Mouse (Mus musculus) gastrocnemius, postnatal 25 days (tissue): ENCODE results near the gene 1700028J19Rik. TPM values are rescaled to one million over a fixed set of nuclear protein-coding genes. Genes with fewer than 3 reads are reported as not detected.
"Not testable (repeated sequence)": the region's sequence is repeated elsewhere in the genome, so short reads cannot be mapped to it uniquely, and the experiment has no call there.

Source experiments
- DNase-seq: peaks from one replicate; pipeline ENCODE4 v3.0.0; 2022
- total RNA-seq, 2 experiments: library from RNA; stranded (reverse); gene quantifications; 1 replicate in 1 of 2; 2 replicates in 1 of 2; pipeline ENCODE4 v1.2.3; 2021

Gene 1700028J19Rik
- total RNA-seq, 2 experiments from 2014 or later: 0.36 to 0.43 TPM

- not testable (repeated sequence) for DNase-seq
Measured at GRCm38 (mm10) chr7:44250732-44251275, 4.3 kb upstream of the 1700028J19Rik start.

GRCm38 (mm10) chr7:44249248-44249647 is 2.8 kb upstream of the 1700028J19Rik start:
- no peak for DNase-seq

GRCm38 (mm10) chr7:44247971-44248370 is 1.5 kb upstream of the 1700028J19Rik start:
- no peak for DNase-seq

DNA sequence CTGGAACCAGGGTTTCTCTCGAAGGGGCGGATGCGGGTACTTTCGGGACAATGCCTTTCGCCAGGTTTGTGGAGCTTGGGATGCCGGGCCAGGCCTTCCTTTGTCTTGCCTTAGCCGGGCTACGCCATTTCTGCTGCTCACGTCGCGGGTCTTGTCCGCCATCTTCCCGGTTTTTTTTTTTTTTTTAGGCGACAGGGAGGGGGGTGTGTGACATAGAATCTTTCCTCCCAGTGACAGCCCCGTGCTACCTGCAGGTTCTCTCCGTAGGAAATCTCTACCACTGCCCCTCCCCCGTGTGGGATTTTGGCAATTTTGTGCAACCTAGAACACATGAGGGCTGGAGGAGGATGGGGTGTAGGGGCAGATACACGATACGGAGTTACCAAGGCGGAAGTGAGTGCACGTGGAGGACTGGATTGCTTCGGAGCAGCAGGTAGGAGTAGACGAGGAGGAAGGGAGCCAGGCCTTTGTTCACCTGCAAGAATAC is 532 bp upstream of the 1700028J19Rik start:
- DNase-seq: no peak

DNA sequence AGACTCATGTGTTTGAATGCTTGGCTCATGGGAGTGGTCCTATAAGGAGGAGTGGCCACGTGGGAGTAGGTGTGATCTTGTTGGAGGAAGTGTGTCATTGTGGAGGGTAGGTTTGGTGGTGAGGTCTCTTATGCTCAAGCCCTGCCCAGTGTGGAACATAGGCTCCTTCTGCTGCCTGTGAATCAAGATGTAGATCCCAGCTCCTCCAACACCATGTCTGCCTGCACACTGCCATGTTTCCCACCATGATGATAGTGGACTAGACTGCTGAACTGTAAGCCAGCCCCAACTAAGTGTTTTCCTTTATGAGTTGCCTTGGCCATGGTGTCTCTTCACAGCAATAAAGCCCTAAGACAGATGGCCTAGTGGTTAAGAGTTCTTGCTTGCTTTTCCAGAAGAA is 2.4 kb downstream of the 1700028J19Rik start:
- DNase-seq: no peak

DNA sequence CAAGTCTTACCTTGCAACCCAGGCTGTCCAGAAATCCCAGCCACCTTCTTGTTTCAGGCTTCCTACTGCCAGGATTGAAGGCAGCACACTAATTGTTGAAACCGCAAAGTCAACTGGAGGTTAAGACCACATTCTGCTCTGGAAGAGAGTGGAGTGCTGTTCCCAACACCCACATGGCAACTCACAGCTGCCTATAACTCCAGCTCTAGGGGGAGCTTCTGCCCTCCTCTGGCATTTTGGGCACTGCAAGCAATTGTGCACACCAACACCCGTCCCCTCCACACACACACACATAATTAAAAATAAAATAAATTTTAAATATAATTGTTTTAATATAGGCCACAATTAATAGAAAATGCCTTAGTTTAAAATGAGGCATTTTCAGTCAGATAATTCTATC is 5.3 kb downstream of the 1700028J19Rik start:
- DNase-seq: no peak

GRCm38 (mm10) chr7:44240712-44241111 is 5.8 kb downstream of the 1700028J19Rik start:
- DNase-seq: no peak

DNA sequence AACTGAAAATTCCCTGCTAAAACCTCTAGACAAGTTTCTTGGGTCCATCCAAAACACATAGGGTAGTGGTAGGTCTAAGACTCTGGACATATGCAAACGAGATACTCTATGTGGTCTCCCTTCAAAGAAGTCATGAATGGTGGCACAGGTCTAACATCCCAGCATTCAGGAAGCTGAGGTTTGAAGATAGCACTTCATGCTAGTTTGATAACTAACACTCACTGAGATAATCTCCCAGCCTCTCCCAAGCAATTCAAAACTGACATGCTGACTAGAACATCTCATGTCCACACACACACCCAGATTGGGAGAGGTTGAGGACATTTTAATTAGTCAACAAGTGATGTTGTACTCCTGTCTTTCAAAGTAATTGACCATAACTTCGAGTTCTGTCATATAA is 6.6 kb downstream of the 1700028J19Rik start:
- DNase-seq: no peak

- no peak for DNase-seq
Measured at GRCm38 (mm10) chr7:44235909-44236308, 10.6 kb downstream of the 1700028J19Rik start, which contains the start of gene Gm36864. Gene Gm36864, plus strand, starts transcription at chr7:44236177.

- DNase-seq: no peak
Measured at GRCm38 (mm10) chr7:44225076-44225475, 21.4 kb downstream of the 1700028J19Rik start, which contains the start of gene Klk1. Gene Klk1, plus strand, starts transcription at chr7:44225360.

DNA sequence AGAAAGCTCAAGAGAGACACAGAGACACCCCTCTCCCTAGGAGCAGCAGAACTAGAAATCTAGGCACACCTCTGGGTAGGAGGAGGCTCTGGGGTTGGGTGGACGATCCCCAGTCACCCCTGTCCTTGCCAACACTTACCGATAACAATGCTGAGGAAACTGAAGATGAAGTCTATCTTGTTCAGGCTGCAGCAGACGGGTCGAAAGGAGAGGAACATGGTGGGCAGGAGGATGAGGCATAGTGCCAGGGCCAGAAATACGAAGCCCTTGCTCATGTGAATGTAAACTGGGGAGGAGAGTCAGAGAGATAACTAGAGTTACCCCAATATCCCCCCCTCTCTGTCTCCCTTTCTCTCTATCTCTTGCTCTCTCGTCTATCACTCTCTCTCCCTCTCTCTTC is 24.2 kb downstream of the 1700028J19Rik start:
- not testable (repeated sequence) for DNase-seq

DNA sequence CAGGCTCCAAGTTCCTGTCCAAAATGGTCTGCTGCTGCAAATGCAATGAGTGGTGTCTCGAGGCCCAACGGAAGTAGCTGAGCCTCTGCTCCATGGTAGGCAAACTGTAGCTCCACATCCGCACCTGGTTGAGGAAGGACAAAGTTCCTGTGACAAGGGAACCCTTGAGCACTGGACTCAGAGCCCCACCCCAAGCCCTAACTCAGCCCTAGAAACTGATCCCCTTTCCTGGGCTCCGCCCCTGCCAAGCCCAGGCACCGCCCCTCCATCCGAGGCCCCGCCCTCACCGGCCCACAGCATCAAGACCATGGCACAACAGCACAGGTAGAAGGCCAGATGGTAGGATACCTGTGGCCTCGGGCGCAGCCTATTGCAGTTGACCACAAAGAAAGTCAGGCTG is 24.9 kb downstream of the 1700028J19Rik start:
- DNase-seq: not testable (repeated sequence)

GRCm38 (mm10) chr7:44215645-44216044 is 30.9 kb downstream of the 1700028J19Rik start, which contains the start of gene Klk1b5:
Gene Klk1b5, plus strand, starts transcription at chr7:44215945.
- no peak for DNase-seq

GRCm38 (mm10) chr7:44208307-44208706 is 38.2 kb downstream of the 1700028J19Rik start:
- DNase-seq: no peak

DNA sequence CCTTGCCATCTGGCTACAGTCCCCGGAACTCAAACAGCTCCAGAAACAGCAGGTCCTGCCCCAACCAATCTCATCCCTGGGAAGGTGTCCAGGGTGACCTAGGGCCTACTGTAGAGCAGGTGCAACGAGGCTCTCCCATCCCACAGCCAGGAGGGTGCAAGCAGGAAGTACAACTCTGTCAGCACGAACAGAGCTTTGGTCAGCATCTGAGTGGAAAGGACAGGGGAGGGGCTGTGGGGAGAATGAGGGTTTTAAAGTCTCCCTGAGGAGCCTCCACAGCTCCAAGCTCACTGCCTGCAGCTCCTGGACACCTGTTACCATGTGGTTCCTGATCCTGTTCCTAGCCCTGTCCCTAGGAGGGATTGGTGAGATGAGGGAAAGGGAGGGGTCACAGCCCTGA is 39.4 kb downstream of the 1700028J19Rik start, which contains the start of gene Klk1b4:
Klk1b4 (plus strand) TSS at position 301 of the 400 bp plus-strand sequence.
- not testable (repeated sequence) for DNase-seq

GRCm38 (mm10) chr7:44197891-44198290 is 48.6 kb downstream of the 1700028J19Rik start, which contains the start of gene Klk1b3:
Gene Klk1b3, plus strand, starts transcription at chr7:44198191.
- no peak for DNase-seq

GRCm38 (mm10) chr7:44193466-44193865 is 53.0 kb downstream of the 1700028J19Rik start:
- not testable (repeated sequence) for DNase-seq

- DNase-seq: not testable (repeated sequence)
Measured at GRCm38 (mm10) chr7:44187936-44188335, 58.6 kb downstream of the 1700028J19Rik start, which contains the start of gene Klk1b24. Gene Klk1b24, plus strand, starts transcription at chr7:44188236.

DNA sequence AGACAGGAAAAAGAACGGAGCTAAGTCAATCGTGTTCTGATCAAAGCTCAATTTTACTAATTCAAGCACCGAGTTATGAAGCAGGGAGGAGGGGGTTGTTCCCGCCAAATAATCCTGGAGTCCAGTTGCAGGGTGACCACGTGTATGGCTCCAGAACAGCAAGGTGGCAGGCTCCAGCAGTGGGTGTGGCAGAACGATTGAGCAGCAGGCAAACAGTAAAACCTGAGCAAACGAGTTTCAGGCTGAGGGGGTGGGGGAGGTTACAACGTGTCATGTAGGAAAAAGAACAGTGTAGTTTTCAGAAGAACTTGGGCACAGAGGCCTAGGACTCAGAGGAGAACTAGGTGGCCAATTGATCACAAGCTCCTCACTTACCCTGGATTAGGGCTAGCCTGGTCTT is 60.0 kb downstream of the 1700028J19Rik start:
- DNase-seq: not testable (repeated sequence)
